Mouse (Mus musculus): ENCODE measurements at regions not wholly inside any gene's neighbourhood (a gene's known extent, or its start where the extent isn't known, plus 50 kb on each side); places are given as distances from the start of the nearest gene placed in this dataset.

DNA sequence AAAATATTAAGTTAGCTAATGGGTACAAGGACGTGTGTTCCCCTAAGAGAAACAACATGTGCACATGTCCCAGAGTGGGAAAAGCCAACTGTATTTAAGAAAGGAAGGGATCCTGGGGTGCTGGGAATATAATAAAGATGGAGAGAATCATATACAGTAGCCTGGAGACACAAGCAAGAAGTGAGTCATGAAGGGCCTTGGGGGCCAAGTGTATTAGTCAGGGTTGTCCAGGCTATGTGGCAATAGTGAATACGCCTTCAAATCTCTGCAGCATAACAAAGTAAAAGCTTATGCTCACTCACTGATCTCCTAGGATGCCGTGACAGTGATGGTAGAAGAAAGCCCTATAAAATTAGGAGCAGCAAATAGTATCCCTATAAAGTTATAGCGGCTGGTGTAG is 124.1 kb upstream of the Gm10295 start:
- no peak overlapping the region for H3K27ac ChIP-seq
- H3K9ac ChIP-seq, result no peak overlapping the region
- no peak overlapping the region for H3K4me3 ChIP-seq (replicated peaks)
- no peaks in the 10 kb centered on the region for H3K9me3 ChIP-seq (replicated peaks)
- H3K4me1 ChIP-seq (replicated peaks), result no peaks in the 10 kb centered on the region; the same call in 1 of the 2 replicates
- H3K27me3 ChIP-seq, result no peaks in the 10 kb centered on the region
- no peak for DNase-seq
- no peak overlapping the region for H3K4me2 ChIP-seq
- H3K36me3 ChIP-seq, result no peaks in the 10 kb centered on the region
- 59% methylated on average over 4 of the region's 4 CpGs for WGBS (ENCODE audit: insufficient replicate concordance)
- ATAC-seq (ENCODE audit: low read depth), result no peak

DNA sequence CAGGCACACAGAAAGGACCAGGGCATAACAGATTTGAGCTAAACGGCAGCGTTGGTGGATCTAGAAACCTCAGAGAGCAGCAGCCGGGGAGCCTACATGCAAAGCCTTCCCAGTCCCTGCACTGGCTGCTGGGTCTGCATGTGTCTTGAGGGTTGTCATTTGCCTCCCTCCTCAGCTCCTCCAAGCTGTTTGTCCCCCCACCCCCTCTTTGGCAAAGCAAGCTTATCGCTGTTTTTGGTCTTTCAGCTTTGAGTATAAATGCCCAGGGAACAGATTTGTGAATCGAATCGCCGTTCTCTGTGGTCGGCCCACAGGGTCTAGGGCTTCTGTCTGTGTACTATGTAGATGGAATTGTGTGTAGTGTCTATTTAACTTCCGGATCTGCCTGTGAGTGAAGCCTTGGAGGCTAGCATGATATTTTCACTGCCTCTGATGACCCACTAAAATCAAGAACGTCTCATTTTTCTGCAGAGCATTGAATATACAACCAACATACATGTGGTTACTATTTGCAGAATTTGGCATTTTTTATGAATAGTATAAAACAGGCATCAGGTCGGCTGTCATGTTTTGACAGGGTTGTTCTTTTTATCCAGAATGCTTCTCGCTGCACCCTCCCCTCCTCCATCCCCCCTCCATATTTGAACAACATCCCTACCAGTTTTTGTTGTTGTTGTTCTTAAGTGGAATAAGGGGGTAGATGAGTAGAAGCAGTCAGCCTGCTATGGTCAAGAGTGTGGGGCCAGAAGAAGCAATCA is 121.3 kb upstream of the Gm10295 start:
- 61% methylated on average over 12 of the region's 12 CpGs for WGBS (ENCODE audit: insufficient replicate concordance)
- ATAC-seq (ENCODE audit: low read depth) (no peak), DNase-seq (no peak)
- Histone ChIP-seq H3K36me3 (no peaks in the 10 kb centered on the region), H3K4me2 (no peak overlapping the region), H3K9ac (no peak overlapping the region), H3K27me3 (no peaks in the 10 kb centered on the region), H3K4me3 (replicated peaks) (no peak overlapping the region), H3K27ac (no peak overlapping the region), H3K4me1 (replicated peaks) (no peaks in the 10 kb centered on the region; the same call in 1 of the 2 replicates), H3K9me3 (replicated peaks) (no peaks in the 10 kb centered on the region)

DNA sequence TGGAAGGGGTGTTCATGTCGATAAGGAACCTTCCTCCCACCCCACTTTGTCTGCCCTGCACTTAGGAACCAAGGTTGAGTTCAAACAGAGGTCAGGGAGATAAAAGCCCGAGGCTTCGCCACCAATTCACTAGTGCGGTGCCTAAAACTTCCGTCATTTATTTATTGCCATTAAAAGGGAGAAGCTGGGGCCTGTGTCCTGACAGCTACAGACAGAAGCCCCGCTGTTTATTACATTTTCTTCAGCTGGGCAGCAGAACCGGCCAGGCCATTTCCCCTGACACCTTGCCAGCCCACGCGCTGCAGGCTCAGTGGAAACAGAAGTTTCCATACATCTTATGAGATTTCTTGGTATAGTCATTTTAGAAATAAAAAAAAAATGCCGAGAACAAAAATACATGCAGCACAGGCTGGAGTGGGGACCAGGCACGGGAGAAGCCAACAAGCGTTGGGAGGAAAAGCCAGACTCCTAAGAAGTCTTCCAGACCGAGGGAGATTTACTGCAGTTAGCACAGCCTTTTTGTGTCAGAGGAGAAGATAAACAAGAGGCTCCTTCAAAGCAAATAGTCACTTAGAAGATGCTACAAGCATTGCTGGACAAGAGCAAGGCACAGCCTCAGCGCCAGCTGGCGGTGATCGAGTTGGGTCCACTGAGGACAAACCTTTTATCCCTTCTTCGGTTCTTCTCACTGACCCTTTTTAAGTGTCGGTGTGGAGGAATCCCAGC is 120.5 kb upstream of the Gm10295 start:
- Histone ChIP-seq H3K4me2 (no peak overlapping the region), H3K36me3 (no peaks in the 10 kb centered on the region), H3K9ac (no peak overlapping the region), H3K27ac (no peak overlapping the region; the same call in 1 of the 2 replicates), H3K4me3 (replicated peaks) (no peak overlapping the region), H3K9me3 (replicated peaks) (no peaks in the 10 kb centered on the region), H3K4me1 (replicated peaks) (no peaks in the 10 kb centered on the region; the same call in 1 of the 2 replicates), H3K27me3 (no peaks in the 10 kb centered on the region)
- no peak for DNase-seq
- WGBS (ENCODE audit: insufficient replicate concordance), result 27% methylated on average over 18 of the region's 18 CpGs
- no peak for ATAC-seq (ENCODE audit: low read depth)

DNA sequence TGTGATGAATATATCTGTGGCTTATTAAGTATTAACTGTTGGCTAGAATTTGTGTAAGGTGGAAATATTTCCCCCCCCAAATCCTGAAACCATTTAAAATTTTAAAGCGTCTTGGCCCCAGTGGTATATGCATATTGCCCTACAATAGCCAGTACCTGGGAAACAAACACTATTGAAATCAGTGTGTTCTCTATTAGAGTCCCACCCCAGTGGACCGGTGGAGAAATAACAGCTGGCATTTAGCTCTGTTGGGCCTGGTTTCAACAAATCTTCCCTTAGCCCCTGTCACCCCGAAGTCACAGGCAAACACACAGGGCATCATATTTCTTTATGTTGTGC is 120.0 kb upstream of the Gm10295 start:
- 26% methylated on average over 3 of the region's 3 CpGs for WGBS (ENCODE audit: insufficient replicate concordance)
- H3K4me1 ChIP-seq (replicated peaks), result no peaks in the 10 kb centered on the region; the same call in 1 of the 2 replicates
- H3K27me3 ChIP-seq, result no peaks in the 10 kb centered on the region
- no peaks in the 10 kb centered on the region for H3K9me3 ChIP-seq (replicated peaks)
- H3K36me3 ChIP-seq, result no peaks in the 10 kb centered on the region
- H3K9ac ChIP-seq, result no peak overlapping the region
- DNase-seq (no peak), ATAC-seq (ENCODE audit: low read depth) (no peak)
- no peak overlapping the region for H3K4me3 ChIP-seq (replicated peaks)
- no peak overlapping the region for H3K4me2 ChIP-seq
- no peak overlapping the region; the same call in 1 of the 2 replicates for H3K27ac ChIP-seq

DNA sequence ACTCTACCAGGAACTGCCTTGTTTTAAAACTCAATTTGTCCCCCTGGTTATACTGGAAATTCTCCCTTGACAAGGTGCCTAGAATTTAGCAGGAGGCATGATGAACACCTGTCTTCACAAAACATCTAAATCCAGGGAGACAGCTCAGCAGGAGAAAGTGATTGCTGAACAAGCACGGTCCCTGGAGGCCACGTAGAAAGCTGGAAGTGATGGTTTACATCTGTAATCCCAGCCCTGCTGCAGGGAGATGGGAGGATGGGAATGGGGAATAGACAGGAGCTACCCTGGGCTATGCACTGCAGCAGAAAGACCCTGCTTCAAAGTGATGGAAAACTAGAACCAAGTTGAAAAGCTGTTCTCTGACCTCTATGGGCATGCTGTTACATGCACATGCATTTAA is 119.1 kb upstream of the Gm10295 start:
- H3K27me3 ChIP-seq, result no peaks in the 10 kb centered on the region
- no peaks in the 10 kb centered on the region; the same call in 1 of the 2 replicates for H3K4me1 ChIP-seq (replicated peaks)
- H3K4me3 ChIP-seq (replicated peaks), result no peak overlapping the region
- DNase-seq, result no peak
- H3K36me3 ChIP-seq, result no peaks in the 10 kb centered on the region
- no peak for ATAC-seq (ENCODE audit: low read depth)
- no peak overlapping the region for H3K9ac ChIP-seq
- WGBS (ENCODE audit: insufficient replicate concordance), result 51% methylated on average over 2 of the region's 2 CpGs
- H3K27ac ChIP-seq, result no peak overlapping the region
- no peak overlapping the region for H3K4me2 ChIP-seq
- no peaks in the 10 kb centered on the region for H3K9me3 ChIP-seq (replicated peaks)

DNA sequence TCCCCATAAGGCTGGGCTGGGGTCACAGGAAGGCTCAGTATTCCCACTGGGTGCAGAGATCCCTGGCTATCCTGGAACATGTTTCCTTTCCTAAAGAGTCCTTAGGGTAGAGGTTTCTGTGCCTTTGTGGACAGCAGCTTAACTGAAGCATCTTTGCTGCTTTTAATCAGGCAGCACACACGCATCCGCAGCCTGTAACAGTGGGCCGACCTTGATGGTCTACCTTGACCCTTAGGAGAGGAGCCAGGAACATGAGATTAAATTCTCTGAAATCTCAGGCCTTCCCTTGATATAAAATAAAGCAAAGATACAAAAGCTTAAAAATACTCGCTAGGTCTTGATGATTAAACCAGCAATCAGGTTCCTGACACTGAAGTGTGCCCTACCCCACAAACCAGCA is 118.7 kb upstream of the Gm10295 start:
- no peak overlapping the region for H3K27ac ChIP-seq

DNA sequence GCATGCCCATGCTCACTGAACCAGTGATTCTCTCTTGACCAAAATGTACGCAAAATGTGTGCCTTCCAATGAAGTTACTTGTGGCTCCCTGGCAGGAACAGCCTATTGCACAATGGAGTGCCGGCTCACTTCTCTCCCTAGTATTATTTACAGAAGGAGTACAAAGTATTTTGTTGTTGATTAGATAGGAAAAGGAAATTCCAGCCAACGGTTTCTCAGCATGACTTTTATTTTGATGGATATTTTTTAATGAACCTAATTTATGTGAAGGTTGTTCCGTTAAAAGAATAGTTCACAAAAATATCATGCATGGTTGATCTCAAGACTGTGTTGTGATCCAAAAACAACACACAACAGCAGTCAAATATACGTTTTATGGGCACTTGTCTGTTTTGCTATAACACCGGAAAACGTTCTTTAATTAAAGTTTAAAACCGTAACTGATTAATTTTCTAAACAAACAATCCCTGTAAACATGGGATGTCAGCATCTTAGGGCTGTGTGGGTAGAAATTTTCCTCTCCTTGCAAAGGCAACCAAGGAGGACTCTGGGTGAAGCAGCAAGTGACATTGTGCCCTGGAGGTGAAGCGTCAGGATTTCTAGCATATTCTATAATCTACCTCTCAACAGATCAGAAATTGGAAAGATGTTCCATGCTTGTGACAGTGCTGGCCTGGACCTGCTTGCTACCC is 116.3 kb upstream of the Gm10295 start:
- H3K27me3 ChIP-seq, result no peaks in the 10 kb centered on the region
- no peak overlapping the region for H3K4me3 ChIP-seq (replicated peaks)
- H3K27ac ChIP-seq, result no peak overlapping the region
- H3K4me1 ChIP-seq (replicated peaks), result no peaks in the 10 kb centered on the region; the same call in 1 of the 2 replicates
- DNase-seq (no peak), ATAC-seq (ENCODE audit: low read depth) (no peak)
- no peak overlapping the region for H3K4me2 ChIP-seq
- no peaks in the 10 kb centered on the region for H3K9me3 ChIP-seq (replicated peaks)
- H3K9ac ChIP-seq, result no peak overlapping the region
- H3K36me3 ChIP-seq, result no peaks in the 10 kb centered on the region
- WGBS (ENCODE audit: insufficient replicate concordance), result 57% methylated on average over 9 of the region's 9 CpGs

More for the DNA sequence above, 118.7 kb upstream of the Gm10295 start:
- WGBS (ENCODE audit: insufficient replicate concordance), result 63% methylated on average over 4 of the region's 4 CpGs
- DNase-seq (no peak), ATAC-seq (ENCODE audit: low read depth) (no peak)
- Histone ChIP-seq H3K4me1 (replicated peaks) (no peaks in the 10 kb centered on the region; the same call in 1 of the 2 replicates), H3K9me3 (replicated peaks) (no peaks in the 10 kb centered on the region), H3K4me2 (no peak overlapping the region), H3K9ac (no peak overlapping the region), H3K27me3 (no peaks in the 10 kb centered on the region), H3K36me3 (no peaks in the 10 kb centered on the region), H3K4me3 (replicated peaks) (no peak overlapping the region)

DNA sequence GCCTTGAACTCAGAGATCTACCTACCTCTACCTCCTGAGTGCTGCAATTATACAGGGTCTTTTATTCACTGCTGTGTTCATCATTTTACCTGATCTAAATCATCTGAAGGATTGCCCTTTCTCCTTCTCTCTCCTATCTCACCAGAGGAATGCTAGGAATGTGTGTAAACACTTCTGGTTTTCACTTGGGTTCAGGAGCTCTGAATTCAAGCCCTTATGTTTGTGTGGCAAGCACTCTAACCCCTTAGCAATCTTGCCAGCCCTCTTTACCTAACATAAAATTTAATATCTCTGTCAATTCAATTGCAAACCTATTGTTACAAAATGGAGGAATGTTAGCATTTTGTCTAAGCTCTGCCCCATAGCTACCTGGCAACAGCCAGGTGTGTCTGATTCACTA is 112.8 kb upstream of the Gm10295 start:
- ATAC-seq (ENCODE audit: low read depth) (no peak), DNase-seq (no peak)
- Histone ChIP-seq H3K27me3 (no peaks in the 10 kb centered on the region), H3K9ac (no peak overlapping the region), H3K4me2 (no peak overlapping the region), H3K36me3 (no peaks in the 10 kb centered on the region), H3K9me3 (replicated peaks) (no peaks in the 10 kb centered on the region), H3K4me3 (replicated peaks) (no peak overlapping the region), H3K4me1 (replicated peaks) (peaks cover 4% of the 10 kb centered on the region; the same call in 1 of the 2 replicates), H3K27ac (no peak overlapping the region)

DNA sequence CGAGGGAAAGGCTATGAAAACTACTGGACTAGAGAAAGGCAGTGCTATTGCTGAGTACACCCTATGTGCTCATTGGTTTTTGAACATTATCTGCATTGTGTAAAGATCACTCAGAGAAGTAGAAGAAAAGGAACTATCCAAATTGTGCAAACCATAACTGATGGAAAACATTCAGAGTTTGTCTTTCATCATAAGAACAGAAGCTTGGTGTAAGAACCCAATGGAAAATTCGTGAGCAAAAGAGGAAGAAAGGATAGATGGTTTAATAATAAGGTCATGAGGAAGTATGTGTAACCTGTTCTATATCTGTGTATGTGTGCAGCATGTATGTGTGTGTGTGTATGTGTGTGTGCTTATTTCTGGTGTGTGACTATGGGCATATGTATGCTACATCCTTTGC is 112.3 kb upstream of the Gm10295 start:
- no peak overlapping the region for H3K4me2 ChIP-seq
- H3K9me3 ChIP-seq (replicated peaks), result no peaks in the 10 kb centered on the region
- ATAC-seq (ENCODE audit: low read depth), result no peak

DNA sequence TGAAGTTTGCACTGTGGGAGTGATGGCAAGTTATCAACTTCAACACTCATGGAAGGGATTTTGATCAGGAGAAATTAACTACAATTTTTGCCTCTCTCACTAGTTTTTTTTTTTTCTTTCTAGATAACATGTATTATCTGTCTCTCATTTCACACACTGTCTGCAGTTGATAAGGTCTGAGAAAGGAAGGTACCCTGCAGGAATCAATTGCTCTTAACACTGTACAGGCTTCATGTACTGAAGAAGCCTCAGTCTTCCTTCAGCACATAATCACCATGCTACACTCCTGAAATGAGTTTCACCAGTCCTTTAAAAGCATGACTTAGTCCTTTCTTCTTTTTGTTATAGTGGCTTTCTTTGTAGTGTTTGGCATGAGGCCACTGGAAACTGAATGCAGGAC is 108.5 kb upstream of the Gm10295 start:
- Histone ChIP-seq H3K27ac (no peak overlapping the region), H3K36me3 (no peaks in the 10 kb centered on the region), H3K9me3 (replicated peaks) (no peaks in the 10 kb centered on the region), H3K4me1 (replicated peaks) (peaks cover 14% of the 10 kb centered on the region), H3K27me3 (no peaks in the 10 kb centered on the region), H3K9ac (no peak overlapping the region), H3K4me3 (replicated peaks) (no peak overlapping the region), H3K4me2 (no peak overlapping the region)
- ATAC-seq (ENCODE audit: low read depth) (peak; percentile 84), DNase-seq (no peak)

More for the DNA sequence above, 112.3 kb upstream of the Gm10295 start:
- Histone ChIP-seq H3K4me3 (replicated peaks) (no peak overlapping the region), H3K36me3 (no peaks in the 10 kb centered on the region), H3K9ac (no peak overlapping the region), H3K4me1 (replicated peaks) (peaks cover 6% of the 10 kb centered on the region), H3K27me3 (no peaks in the 10 kb centered on the region), H3K27ac (no peak overlapping the region)
- no peak for DNase-seq
- WGBS (ENCODE audit: insufficient replicate concordance), result 40% methylated on average over 2 of the region's 2 CpGs

DNA sequence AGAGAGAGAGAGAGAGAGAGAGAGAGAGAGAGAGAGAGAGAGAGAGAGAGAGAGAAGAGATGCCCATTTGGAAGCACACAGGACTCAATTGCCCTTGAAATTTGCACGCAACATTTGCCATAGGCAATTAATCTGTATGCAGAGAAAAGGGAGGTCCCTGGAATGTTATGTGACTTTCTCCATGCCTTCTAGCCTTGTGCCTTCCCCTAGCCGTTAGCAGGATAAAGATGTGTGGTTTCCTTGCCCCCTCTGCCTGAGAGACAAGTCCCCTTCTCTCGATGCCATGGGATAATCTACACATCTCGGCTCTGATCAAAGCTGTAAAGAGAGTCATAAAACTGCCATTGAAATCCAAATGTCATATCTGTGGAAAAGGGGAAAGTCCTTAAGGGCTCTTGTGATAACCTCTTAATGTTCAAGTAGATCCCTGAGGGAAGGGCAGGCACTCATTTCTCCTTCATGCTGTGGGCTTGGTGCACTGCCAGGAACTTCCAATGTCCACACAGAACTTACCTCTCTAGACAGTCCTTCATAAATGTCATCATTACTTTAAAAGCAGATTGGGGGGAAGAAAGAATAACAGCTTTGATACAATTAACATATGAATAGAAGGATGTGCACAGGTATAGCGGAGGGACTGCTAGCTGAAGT is 106.9 kb upstream of the Gm10295 start:
- no peak for ATAC-seq (ENCODE audit: low read depth)
- Histone ChIP-seq H3K27me3 (no peaks in the 10 kb centered on the region), H3K4me1 (replicated peaks) (peaks cover 14% of the 10 kb centered on the region), H3K9me3 (replicated peaks) (no peaks in the 10 kb centered on the region), H3K36me3 (no peaks in the 10 kb centered on the region), H3K27ac (no peak overlapping the region), H3K9ac (no peak overlapping the region), H3K4me2 (no peak overlapping the region), H3K4me3 (replicated peaks) (no peak overlapping the region)
- DNase-seq, result no peak
- 55% methylated on average over 5 of the region's 5 CpGs for WGBS (ENCODE audit: insufficient replicate concordance)
